In genomic region chr14:20120012-20120411, GRCm38 (mm10) we compare ENCODE assay signal across 22 mouse cellular contexts. TPM values are rescaled to one million over a fixed set of nuclear protein-coding genes. Genes with fewer than 3 reads are reported as not detected.
DNase-seq lines count a peak whose midpoint lies in the region; TF ChIP-seq lines count a peak whose summit lies in the region.
"Had no signal": no experiment of that assay in that cellular context is flagged by ENCODE, and none has a peak within 500 bp of the region (broad histone marks: within the 10 kb centered on the region; RNA-seq: fewer than 3 reads in every experiment).

No protein-coding gene starts in this region.

- peak overlapping the region; percentile 45 for H3K4me3 ChIP-seq in E14TG2a.4 (replicated peaks; ENCODE audit: low read length)
- no peak overlapping the region for H3K4me3 ChIP-seq in limb, embryonic 10.5 days
- H3K4me3 ChIP-seq: embryonic facial prominence, embryonic 12.5 days; embryonic facial prominence, embryonic 15.5 days; heart, adult 2 months; heart, embryonic 10.5 days; heart, embryonic 13.5 days; hindbrain, embryonic 12.5 days; hindbrain, embryonic 15.5 days had no signal

- no peak for TF ChIP-seq CTCF in E14TG2a.4 (conservative IDR thresholded peaks at IDR 0.05; ENCODE audit: low read length)

- peak; percentile 12 for DNase-seq in right cerebral cortex, adult 18-20 months
- DNase-seq in right cerebral cortex, postnatal 36 days (ENCODE audit: low spot score in 2 of 2), result no peak
- DNase-seq in R1 (ENCODE audit: low read depth, low spot score), result peak; percentile 39
- no peak for DNase-seq in limb, embryonic 10.5 days (ENCODE audit: low spot score)
- DNase-seq in spleen, postnatal 4 days (ENCODE audit: low spot score in 2 of 2), result no peak
- DNase-seq: adrenal gland, postnatal 10 days; adrenal gland, postnatal 36 days; cerebellum, adult 11 months; cerebellum, adult 2 months; cerebellum, adult 9-11 months; cerebellum, postnatal 25 days; forebrain, postnatal 0 days; gastrocnemius, postnatal 10 days; gastrocnemius, postnatal 36 days; heart, adult 2 months had no signal

- H3K27me3 ChIP-seq in E14TG2a.4 (ENCODE audit: insufficient read depth, low read length), result peaks cover 15% of the 10 kb centered on the region
- no peaks in the 10 kb centered on the region for H3K27me3 ChIP-seq in limb, embryonic 10.5 days (ENCODE audit: low read depth, poor library complexity, severe bottlenecking)
- H3K27me3 ChIP-seq: embryonic facial prominence, embryonic 12.5 days; embryonic facial prominence, embryonic 15.5 days; heart, embryonic 13.5 days; hindbrain, embryonic 12.5 days; hindbrain, embryonic 15.5 days had no signal

- H3K27ac ChIP-seq in limb, embryonic 10.5 days, result peak overlapping the region; percentile 51; the same call in 1 of the 2 replicates
- H3K27ac ChIP-seq: embryonic facial prominence, embryonic 12.5 days; embryonic facial prominence, embryonic 15.5 days; heart, adult 2 months; heart, embryonic 10.5 days; heart, embryonic 13.5 days; hindbrain, embryonic 12.5 days; hindbrain, embryonic 15.5 days had no signal

- H3K9me3 ChIP-seq in E14TG2a.4 (ENCODE audit: low read length), result no peaks in the 10 kb centered on the region
- no peaks in the 10 kb centered on the region for H3K9me3 ChIP-seq in limb, embryonic 10.5 days (replicated peaks)
- H3K9me3 ChIP-seq: embryonic facial prominence, embryonic 12.5 days; embryonic facial prominence, embryonic 15.5 days; heart, embryonic 10.5 days; heart, embryonic 13.5 days; hindbrain, embryonic 12.5 days; hindbrain, embryonic 15.5 days had no signal

- peaks cover 40% of the 10 kb centered on the region for H3K4me1 ChIP-seq in E14TG2a.4 (replicated peaks; ENCODE audit: low read depth, low read length)
- peaks cover 28% of the 10 kb centered on the region for H3K4me1 ChIP-seq in limb, embryonic 10.5 days
- H3K4me1 ChIP-seq: hindbrain, embryonic 12.5 days; hindbrain, embryonic 15.5 days had no signal

- WGBS in limb, embryonic 10.5 days, result 93% methylated on average over 11 of the region's 11 CpGs

- no peaks in the 10 kb centered on the region for H3K36me3 ChIP-seq in E14TG2a.4 (ENCODE audit: insufficient read depth, low read length)
- no peaks in the 10 kb centered on the region for H3K36me3 ChIP-seq in limb, embryonic 10.5 days
- H3K36me3 ChIP-seq: embryonic facial prominence, embryonic 12.5 days; embryonic facial prominence, embryonic 15.5 days; heart, embryonic 10.5 days; heart, embryonic 13.5 days; hindbrain, embryonic 12.5 days; hindbrain, embryonic 15.5 days had no signal

RNA-seq across cellular contexts. Expression of gene Saysd1, which starts 18.3 kb away (rescaled TPM):
- 11.5 and 12.3 TPM in 2 replicates for polyA plus RNA-seq in limb, embryonic 10.5 days (2016; fragmentation: Nextera tagmentation; extraction: Ambion mirVana)

Comparison
In these comparisons a context has a peak if more than half of its experiments do, and no peak if none do; other contexts are left out.
1. DNase-seq: peak in right cerebral cortex, adult 18-20 months (single experiment) and R1 (single experiment); none in right cerebral cortex, postnatal 36 days (0 of 2), limb, embryonic 10.5 days (single experiment) and spleen, postnatal 4 days (0 of 2).